Mouse (Mus musculus) G1E (cell line): Measurements from ENCODE around the gene St14.

Source experiments
- POLR2AphosphoS5 ChIP-seq: IDR thresholded peaks from 2 replicates; pipeline ENCODE4 v1.6.1; 2012; ENCODE audit warnings: low read depth, low read length, inconsistent platforms; ENCODE audit not compliant: insufficient replicate concordance
- TAL1 ChIP-seq: conservative IDR thresholded peaks from 2 replicates; pipeline ENCODE4 v1.6.1; 2012; ENCODE audit warnings: low read depth, low read length, inconsistent platforms, mixed read lengths

GRCm38 (mm10) chr9:31120533-31120915 lies 11.1 kb downstream of the St14 start:
- TF ChIP-seq TAL1 (no peak), POLR2AphosphoS5 (no peak)
